Mouse (Mus musculus): ENCODE measurements around the gene Farp1. TPM values are rescaled to one million over a fixed set of nuclear protein-coding genes. Genes with fewer than 3 reads are reported as not detected.

The Farp1 gene
- polyA plus RNA-seq, 1 experiment from 2014 or later = 40.9 TPM

Other genes starting within 250 kb of the Farp1 start
- 84.7 and 90.0 TPM in 2 replicates for gene Ipo5, start 124.0 kb upstream of the Farp1 start, polyA plus RNA-seq (2015; fragmentation: Nextera tagmentation; extraction: Ambion mirVana)